Mouse (Mus musculus) G1E (cell line): ENCODE measurements at regions not wholly inside any gene's neighbourhood (a gene's known extent, or its start where the extent isn't known, plus 50 kb on each side); places are given as distances from the start of the nearest gene placed in this dataset.

Experiments
- CTCF ChIP-seq: IDR thresholded peaks from 2 replicates; pipeline ENCODE4 v1.5.1; 2012; ENCODE audit warnings: low read depth, low read length, inconsistent platforms, mixed read lengths
- GATA1 ChIP-seq: IDR thresholded peaks from 2 replicates; pipeline ENCODE4 v1.6.1; 2012; ENCODE audit warnings: borderline replicate concordance, low read length, inconsistent platforms, mixed read lengths
- GATA2 ChIP-seq: IDR thresholded peaks from 2 replicates; pipeline ENCODE4 v1.6.1; 2012; ENCODE audit warnings: low read depth, low read length, inconsistent platforms, borderline replicate concordance
- POLR2AphosphoS5 ChIP-seq: IDR thresholded peaks from 2 replicates; pipeline ENCODE4 v1.6.1; 2012; ENCODE audit warnings: low read depth, low read length, inconsistent platforms; ENCODE audit not compliant: insufficient replicate concordance

DNA sequence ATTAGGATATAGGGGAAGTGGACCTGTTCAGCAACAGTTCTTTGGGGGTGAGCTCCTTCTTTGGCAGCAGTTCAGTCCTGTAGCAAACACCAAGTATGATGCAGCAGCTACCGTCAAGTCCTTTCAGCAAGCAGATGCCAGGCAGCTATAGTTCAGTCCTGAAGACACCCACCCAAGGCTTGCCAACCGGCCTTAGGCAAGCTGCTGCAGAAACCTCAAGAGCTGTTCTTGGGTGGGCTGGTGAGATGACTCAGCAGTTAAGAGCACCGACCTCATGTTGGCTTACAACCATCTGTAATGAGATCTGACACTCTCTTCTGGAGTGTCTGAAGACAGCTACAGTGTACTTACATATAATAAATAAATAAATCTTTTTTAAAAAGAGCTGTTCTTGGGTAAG, 53.6 kb upstream of the Msn start:
- TF ChIP-seq GATA1, result no peak
- TF ChIP-seq CTCF, result no peak
- no peak for TF ChIP-seq POLR2AphosphoS5
- no peak for TF ChIP-seq GATA2
